In the genomic region with DNA sequence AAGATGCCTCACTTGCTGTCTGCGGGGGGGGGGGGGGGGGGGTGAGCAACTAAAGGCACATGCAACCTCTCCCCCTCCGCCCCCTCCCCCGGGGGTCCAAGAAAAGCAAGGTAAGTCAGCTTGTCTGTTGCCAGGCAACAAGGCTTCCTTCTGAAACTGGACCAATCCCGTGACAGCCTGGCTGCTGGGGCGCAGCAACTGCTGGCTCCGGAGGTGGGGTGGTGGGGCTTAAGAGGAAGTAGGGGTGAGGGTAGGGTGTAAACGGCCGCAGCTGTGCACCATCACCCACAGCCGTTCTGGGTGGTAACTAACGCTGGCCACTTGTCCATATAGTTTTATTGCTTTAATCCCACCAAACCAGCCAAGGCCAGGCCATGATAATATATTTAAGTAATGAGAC, we compare ENCODE assay signal across 10 mouse cellular contexts.
A peak's percentile ranks its signal among the peaks of the same experiment; 100 is the strongest.
DNase-seq lines count a peak whose midpoint lies in the region; ATAC-seq lines count a peak whose summit lies in the region.
"Had no signal": no experiment of that assay in that cellular context is flagged by ENCODE, and none has a peak within 500 bp of the region (broad histone marks: within the 10 kb centered on the region; RNA-seq: fewer than 3 reads in every experiment).

No protein-coding gene starts in this region.

- ATAC-seq in hindbrain, embryonic 16.5 days, result peak; percentile 80
- ATAC-seq in activated CD4-positive, CD25-positive, alpha-beta regulatory T cell, adult 4 months, result no peak
- no peak for ATAC-seq in erythroblast, adult 5-6 weeks (replicated peaks; ENCODE audit: low FRiP score, poor library complexity, severe bottlenecking)

- no peak overlapping the region for H3K27ac ChIP-seq in hindbrain, embryonic 16.5 days (ENCODE audit: low read depth, low read length)
- H3K27ac ChIP-seq: heart, embryonic 13.5 days had no signal

- no peak overlapping the region for H3K4me3 ChIP-seq in hindbrain, embryonic 16.5 days (ENCODE audit: low read length)
- H3K4me3 ChIP-seq: heart, embryonic 13.5 days; megakaryocyte, embryonic 14.5 days had no signal

- no peaks in the 10 kb centered on the region; the same call in 1 of the 2 replicates for H3K27me3 ChIP-seq in hindbrain, embryonic 16.5 days (replicated peaks; ENCODE audit: control insufficient read depth, insufficient read depth, low read length)

- peak overlapping the region; percentile 46 for H3K4me2 ChIP-seq in hindbrain, embryonic 16.5 days (ENCODE audit: low read length)
- H3K4me2 ChIP-seq: heart, embryonic 13.5 days had no signal

- H3K36me3 ChIP-seq in hindbrain, embryonic 16.5 days (ENCODE audit: control insufficient read depth, insufficient read depth, low read length), result no peaks in the 10 kb centered on the region
- H3K36me3 ChIP-seq: heart, embryonic 13.5 days had no signal

- 2% methylated on average over 9 of the region's 10 CpGs for WGBS in hindbrain, embryonic 16.5 days

- DNase-seq in B cell, adult 2 months, result peak; percentile 4 to 17
- peak; percentile 17 for DNase-seq in embryo, embryonic 9.5 days (ENCODE audit: extremely low spot score)
- peak; percentile 13 for DNase-seq in naive thymus-derived CD4-positive, alpha-beta T cell, adult 2 months (ENCODE audit: low read depth)
- DNase-seq in thymus, postnatal 4 days, result peak; percentile 59
- no peak for DNase-seq in kidney, adult 18-20 months

- no peak overlapping the region for H3K9ac ChIP-seq in hindbrain, embryonic 16.5 days (ENCODE audit: low read depth, low read length)
- H3K9ac ChIP-seq: heart, embryonic 13.5 days had no signal

- H3K4me1 ChIP-seq in hindbrain, embryonic 16.5 days (ENCODE audit: control insufficient read depth, insufficient read depth, low read depth, low read length), result peaks cover 8% of the 10 kb centered on the region

- H3K9me3 ChIP-seq in hindbrain, embryonic 16.5 days (ENCODE audit: control insufficient read depth, low read length), result no peaks in the 10 kb centered on the region
- H3K9me3 ChIP-seq: heart, embryonic 13.5 days had no signal
